Mouse (Mus musculus): ENCODE data around the gene Stk25.

The Stk25 gene

DNA sequence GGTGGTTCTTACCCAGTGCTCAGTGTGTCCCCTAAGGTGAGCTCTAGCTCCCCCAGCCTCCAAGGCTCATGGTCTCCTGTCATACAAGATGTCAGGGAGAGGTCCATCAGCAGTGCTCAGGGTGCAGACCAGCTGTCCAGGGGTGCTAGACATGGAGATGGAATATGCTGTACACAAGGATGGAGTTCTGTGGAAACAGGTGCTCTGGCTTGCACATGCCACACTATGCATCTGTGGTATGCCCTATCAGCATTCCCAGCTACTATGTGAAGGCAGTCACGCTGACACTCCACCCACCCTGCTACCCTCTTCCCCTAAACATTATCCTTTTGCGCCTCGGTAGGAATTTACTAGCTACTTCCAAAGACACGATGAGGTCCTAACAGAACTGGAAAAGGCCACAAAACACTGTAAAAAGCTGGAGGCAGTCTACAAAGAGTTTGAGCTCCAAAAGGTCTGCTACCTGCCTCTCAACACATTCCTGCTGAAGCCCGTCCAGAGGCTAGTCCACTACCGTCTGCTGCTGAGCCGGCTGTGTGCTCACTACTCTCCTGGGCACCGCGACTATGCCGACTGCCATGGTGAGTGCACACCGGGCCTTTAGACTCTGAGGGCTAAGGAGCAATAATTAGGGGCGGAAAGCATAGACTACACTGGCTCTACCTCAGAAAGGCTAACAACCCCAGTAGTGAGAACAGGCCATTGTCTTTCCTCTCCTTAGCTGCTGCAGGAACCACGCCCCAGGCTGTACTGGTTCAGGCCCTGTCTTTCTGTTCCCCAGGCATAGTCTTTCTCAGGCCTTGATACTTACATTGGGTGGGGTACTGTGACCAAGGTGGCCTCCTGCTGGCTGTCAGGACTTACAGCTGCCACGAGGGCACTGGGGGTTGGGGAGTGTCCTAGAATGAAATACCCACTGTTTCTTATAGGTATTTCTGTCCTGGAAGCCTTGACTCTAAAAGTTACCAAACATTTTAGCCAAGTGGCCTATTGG, 51.1 kb downstream of the Stk25 start:
- no peak for DNase-seq (ENCODE audit: low spot score in 2 of 2)

DNA sequence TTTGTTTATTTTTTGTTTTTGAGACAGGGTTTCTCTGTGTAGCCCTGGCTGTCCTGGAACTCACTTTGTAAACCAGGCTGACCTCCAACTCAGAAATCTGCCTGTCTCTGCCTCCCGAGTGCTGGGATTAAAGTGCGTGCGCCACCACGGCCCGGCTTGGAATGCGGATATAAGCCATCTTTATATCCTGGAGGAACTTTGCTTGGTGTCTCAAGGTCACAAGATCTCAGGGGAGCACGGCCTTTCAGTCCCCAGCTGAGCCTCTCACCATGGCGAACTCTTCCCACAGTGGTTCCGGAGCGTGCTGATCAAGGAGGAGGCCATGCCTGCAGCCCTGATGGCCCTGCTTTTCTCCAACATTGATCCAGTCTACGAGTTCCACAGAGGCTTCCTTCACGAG, 54.5 kb downstream of the Stk25 start:
- no peak for DNase-seq (ENCODE audit: low spot score in 2 of 2)

DNA sequence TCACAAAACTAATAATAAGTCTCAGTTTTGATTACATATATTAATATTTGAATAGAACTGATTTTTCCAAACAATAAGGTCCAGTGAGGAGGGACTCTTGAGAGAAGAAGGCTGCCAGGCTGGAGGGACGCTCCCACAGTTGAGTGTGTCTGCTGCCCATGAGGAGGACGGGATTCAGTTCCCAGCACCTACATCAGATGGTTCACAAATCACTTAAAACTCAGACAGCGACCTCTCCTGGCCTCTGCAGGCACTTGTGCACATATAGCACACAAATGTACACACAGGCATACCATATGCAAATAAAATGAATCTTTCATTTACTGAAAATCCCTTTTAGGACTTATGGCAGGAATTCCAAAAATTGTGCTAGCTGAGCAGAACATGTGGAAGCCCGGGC, 55.5 kb downstream of the Stk25 start:
- DNase-seq (ENCODE audit: low spot score in 2 of 2), result no peak

DNA sequence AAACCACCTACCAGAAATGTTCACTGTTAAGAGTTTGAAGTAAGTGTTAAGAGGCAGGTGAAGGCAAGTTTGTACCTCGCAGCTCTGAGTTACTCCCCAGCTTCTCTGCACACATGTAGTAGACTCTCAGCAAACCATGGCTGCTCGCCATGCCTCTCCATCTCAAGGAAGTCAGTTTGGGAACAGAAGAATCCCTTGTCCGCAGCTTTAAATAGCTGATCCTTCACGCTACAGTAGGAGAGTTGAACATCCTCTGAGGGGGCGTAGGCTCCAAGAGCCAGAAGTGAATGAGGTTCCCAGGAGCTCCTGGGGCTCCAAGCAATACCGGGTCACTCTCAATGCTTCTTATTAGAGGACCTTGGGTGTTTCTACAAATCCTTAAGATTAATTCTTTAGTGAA, 62.5 kb downstream of the Stk25 start:
- DNase-seq (ENCODE audit: low spot score in 2 of 2), result no peak

DNA sequence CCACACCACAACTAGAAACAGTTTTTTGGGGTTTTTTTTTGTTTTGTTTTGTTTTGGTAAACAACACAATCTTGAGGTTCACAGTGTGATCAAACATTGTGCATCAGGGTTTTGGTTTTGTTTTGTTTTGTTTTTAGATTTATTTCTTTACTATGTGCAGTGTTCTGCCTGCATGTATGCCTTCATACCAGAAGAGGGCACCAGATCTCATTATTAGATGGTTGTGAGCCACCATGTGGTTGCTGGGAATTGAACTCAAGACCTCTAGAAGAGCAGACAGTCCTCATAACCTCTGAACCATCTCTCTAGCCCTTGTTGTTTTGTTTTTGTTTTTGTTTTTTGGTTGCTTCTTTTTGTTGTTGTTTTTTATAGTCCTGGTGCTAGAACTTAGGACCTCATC, 64.5 kb downstream of the Stk25 start:
- no peak for DNase-seq (ENCODE audit: low spot score in 2 of 2)

DNA sequence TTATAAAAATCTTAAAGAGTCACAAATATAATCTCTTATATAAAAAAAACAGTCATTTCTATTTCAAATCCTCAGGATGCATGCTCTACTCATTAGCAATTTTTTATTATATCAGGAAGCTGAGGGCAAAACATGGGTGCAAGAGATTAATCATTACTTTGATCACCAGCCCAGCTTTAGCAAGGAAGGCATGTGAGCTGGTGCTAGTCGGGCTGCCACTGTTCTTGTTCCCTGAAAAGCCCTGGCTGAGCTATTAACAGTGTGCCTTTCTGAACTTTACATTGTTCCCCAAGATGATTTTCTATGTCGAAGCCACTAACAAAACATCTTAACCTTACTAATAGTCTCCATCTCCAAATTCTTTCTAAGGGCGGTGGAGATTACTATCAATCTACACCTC, 70.1 kb downstream of the Stk25 start:
- no peak for DNase-seq (ENCODE audit: low spot score in 2 of 2)

DNA sequence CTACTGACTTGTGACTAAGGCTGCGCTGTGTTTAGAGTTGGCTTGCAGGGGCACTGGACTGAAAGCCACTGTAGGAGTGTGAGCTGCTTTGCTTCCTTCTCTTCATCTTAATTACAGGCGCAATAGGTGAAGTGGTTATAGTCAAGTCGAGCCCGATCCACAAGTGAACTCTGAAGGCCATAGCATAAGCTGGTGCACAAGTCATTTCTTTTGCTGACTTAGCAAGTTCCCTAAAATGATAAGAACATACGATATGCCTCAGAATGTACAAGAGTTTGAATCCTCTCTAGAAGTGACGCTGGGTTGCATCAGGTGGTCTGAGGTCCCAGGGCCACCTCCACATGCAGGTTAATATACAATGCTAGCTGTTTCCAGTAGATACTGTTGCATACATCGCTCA, 76.9 kb downstream of the Stk25 start:
- no peak for DNase-seq (ENCODE audit: low spot score in 2 of 2)

DNA sequence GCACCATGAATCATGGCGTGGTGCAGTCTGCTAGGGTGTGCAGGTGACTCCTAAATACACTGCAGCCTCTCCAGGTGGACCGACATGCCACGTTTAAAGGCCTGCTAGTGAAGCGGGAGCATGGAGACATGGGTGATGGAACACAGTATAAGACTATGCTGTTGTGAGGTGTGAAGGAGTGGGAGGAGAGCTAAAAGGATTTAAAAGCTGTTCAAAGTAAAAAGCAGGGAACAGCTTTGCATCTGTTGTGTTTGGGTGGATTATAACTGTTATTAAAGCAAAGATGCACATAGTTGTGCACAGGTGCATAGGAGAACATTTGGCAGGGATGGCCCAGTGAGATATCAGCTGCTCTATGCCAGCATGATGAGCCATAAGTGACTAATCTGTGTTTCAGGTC, 80.6 kb downstream of the Stk25 start:
- DNase-seq (ENCODE audit: low spot score in 2 of 2), result no peak

DNA sequence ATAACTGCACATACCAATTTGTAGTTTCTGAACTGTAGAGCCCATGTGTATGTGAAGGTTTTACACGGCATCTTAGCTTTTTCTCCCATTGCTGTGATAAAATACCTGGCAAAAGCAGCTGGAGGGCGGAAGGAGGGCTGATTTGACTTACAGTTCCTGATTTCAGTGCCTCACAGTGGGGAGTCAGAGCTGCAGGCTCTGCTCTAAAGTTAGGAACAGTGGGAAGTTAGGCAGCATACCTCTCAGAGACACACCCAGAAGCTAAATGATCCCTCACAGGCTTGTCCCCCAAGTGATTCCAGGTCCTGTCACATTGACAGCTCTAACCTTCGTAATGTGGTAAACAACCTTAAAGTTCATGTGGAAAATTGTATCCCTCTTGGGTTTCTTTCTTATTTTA, 81.4 kb downstream of the Stk25 start:
- DNase-seq (ENCODE audit: low spot score in 2 of 2), result no peak

All from thymus, postnatal 10 days (tissue).